Mouse (Mus musculus): ENCODE measurements around the gene Tsku. TPM values are rescaled to one million over a fixed set of nuclear protein-coding genes. Genes with fewer than 3 reads are reported as not detected.

Gene Tsku
- polyA plus RNA-seq, 1 experiment: 55.0 TPM

DNA sequence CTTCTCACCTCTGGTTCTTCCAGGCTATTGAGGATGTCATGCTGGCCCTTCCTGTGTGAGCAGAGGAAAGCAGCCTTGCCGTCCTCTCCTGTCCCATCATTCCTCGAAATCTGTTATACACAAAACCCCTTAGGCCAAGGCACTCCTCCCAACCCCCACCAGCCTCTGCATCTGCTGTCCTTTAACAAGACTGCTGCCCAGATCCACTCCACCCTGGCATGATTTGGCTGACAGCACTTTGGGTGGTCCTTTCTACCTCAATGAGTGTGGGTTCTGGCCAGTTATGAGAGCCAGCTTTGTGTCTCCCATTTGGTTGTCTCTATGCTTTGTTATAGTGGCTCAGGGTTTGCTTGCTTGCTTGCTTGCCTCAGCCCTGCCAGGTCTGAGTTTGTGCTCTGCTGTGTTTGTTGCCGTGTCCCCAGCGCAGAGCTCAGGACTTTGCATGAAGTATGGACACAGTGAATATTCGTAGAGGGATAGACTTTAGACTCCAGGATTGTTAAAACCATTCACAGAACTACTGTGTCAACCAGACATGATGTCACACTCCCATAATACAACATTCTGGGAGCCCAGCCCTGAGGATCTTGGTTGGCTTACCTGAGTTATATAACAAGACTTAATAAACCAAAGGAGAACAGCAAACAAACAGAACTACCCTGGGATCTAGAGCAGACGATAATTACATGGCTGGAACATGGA, 19.2 kb upstream of the Tsku start:
- no peaks in the 10 kb centered on the region for H3K36me3 ChIP-seq (ENCODE audit: control insufficient read depth, insufficient read depth, low read length)
- TF ChIP-seq POLR2A (IDR thresholded peaks at IDR 0.05; ENCODE audit: low read depth, low read length): no peak; the same call in 1 of the 2 replicates
- TF ChIP-seq CTCF (IDR thresholded peaks at IDR 0.05; ENCODE audit: extremely low read depth, insufficient read length, insufficient replicate concordance, low read depth, low read length): no peak
- WGBS: 49% methylated on average over 6 of the region's 6 CpGs

DNA sequence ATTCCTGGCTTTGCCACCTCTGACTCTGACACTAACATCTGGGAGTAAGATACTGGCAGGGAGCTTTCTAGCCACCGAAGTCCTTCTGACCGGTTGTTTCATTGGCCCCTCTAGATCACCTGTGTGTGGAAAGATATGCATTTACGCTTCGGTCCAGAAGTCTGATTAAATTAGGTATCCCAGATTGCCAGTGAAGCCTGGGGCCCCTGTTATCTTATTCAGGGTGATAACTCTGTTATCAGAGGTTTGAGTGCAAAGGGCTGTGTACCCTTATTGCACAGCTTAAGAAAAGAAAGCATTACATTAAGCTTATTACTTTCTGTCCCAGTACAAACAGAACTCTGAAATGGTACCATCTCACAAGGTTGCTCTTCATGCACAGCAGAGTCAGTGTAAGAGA, 18.1 kb upstream of the Tsku start:
- TF ChIP-seq POLR2A (IDR thresholded peaks at IDR 0.05; ENCODE audit: low read depth, low read length) (no peak), CTCF (IDR thresholded peaks at IDR 0.05; ENCODE audit: extremely low read depth, insufficient read length, insufficient replicate concordance, low read depth, low read length) (no peak)
- peaks cover 51% of the 10 kb centered on the region for H3K4me1 ChIP-seq (ENCODE audit: control insufficient read depth, insufficient read depth, insufficient read length, low read length)
- H3K36me3 ChIP-seq (ENCODE audit: control insufficient read depth, insufficient read depth, low read length): no peaks in the 10 kb centered on the region
- H3K4me3 ChIP-seq (ENCODE audit: low read depth, low read length): no peak overlapping the region
- WGBS: 33% methylated on average over 4 of the region's 4 CpGs
- no peaks in the 10 kb centered on the region for H3K27me3 ChIP-seq (ENCODE audit: control insufficient read depth, insufficient read depth, low read length)
- H3K27ac ChIP-seq (ENCODE audit: insufficient read depth, low read depth, low read length): peak overlapping the region; percentile 93

More for the DNA sequence above, 19.2 kb upstream of the Tsku start:
- Histone ChIP-seq H3K27me3 (ENCODE audit: control insufficient read depth, insufficient read depth, low read length) (no peaks in the 10 kb centered on the region), H3K4me1 (ENCODE audit: control insufficient read depth, insufficient read depth, insufficient read length, low read length) (peaks cover 58% of the 10 kb centered on the region), H3K4me3 (ENCODE audit: low read depth, low read length) (no peak overlapping the region), H3K27ac (ENCODE audit: insufficient read depth, low read depth, low read length) (peak overlapping the region; percentile 74)

GRCm38 (mm10) chr7:98377257-98377656, 16.1 kb upstream of the Tsku start:
- H3K27ac ChIP-seq (ENCODE audit: insufficient read depth, low read depth, low read length): peak overlapping the region; percentile 26; the same call in 1 of the 2 replicates
- H3K4me3 ChIP-seq (ENCODE audit: low read depth, low read length): no peak overlapping the region
- TF ChIP-seq POLR2A (IDR thresholded peaks at IDR 0.05; ENCODE audit: low read depth, low read length): no peak
- whole genome bisulfite sequencing: 43% methylated on average over 5 of the region's 5 CpGs
- no peaks in the 10 kb centered on the region for H3K36me3 ChIP-seq (ENCODE audit: control insufficient read depth, insufficient read depth, low read length)
- H3K4me1 ChIP-seq (ENCODE audit: control insufficient read depth, insufficient read depth, insufficient read length, low read length): peaks cover 36% of the 10 kb centered on the region
- no peaks in the 10 kb centered on the region; the same call in 1 of the 2 replicates for H3K27me3 ChIP-seq (ENCODE audit: control insufficient read depth, insufficient read depth, low read length)

- H3K36me3 ChIP-seq (ENCODE audit: control insufficient read depth, insufficient read depth, low read length): no peaks in the 10 kb centered on the region
- no peak overlapping the region for H3K27ac ChIP-seq (ENCODE audit: insufficient read depth, low read depth, low read length)
- H3K4me1 ChIP-seq (ENCODE audit: control insufficient read depth, insufficient read depth, insufficient read length, low read length): peaks cover 4% of the 10 kb centered on the region; the same call in 1 of the 2 replicates
- H3K4me3 ChIP-seq (ENCODE audit: low read depth, low read length): no peak overlapping the region
- TF ChIP-seq CTCF (IDR thresholded peaks at IDR 0.05; ENCODE audit: extremely low read depth, insufficient read length, insufficient replicate concordance, low read depth, low read length): no peak
- no peak for TF ChIP-seq POLR2A (IDR thresholded peaks at IDR 0.05; ENCODE audit: low read depth, low read length)
- no peaks in the 10 kb centered on the region; the same call in 1 of the 2 replicates for H3K27me3 ChIP-seq (ENCODE audit: control insufficient read depth, insufficient read depth, low read length)
- WGBS: 48% methylated on average over 4 of the region's 4 CpGs
These were observed 10.0 kb upstream of the Tsku start for GRCm38 (mm10) chr7:98371161-98371560.

GRCm38 (mm10) chr7:98369762-98370369, 8.7 kb upstream of the Tsku start:
- no peak overlapping the region for H3K4me3 ChIP-seq (ENCODE audit: low read depth, low read length)
- H3K36me3 ChIP-seq (ENCODE audit: control insufficient read depth, insufficient read depth, low read length): no peaks in the 10 kb centered on the region
- WGBS: 84% methylated on average over 10 of the region's 10 CpGs
- TF ChIP-seq CTCF (IDR thresholded peaks at IDR 0.05; ENCODE audit: extremely low read depth, insufficient read length, insufficient replicate concordance, low read depth, low read length): no peak
- TF ChIP-seq POLR2A (IDR thresholded peaks at IDR 0.05; ENCODE audit: low read depth, low read length): no peak
- H3K4me1 ChIP-seq (ENCODE audit: control insufficient read depth, insufficient read depth, insufficient read length, low read length): peaks cover 4% of the 10 kb centered on the region; the same call in 1 of the 2 replicates
- H3K27me3 ChIP-seq (ENCODE audit: control insufficient read depth, insufficient read depth, low read length): no peaks in the 10 kb centered on the region; the same call in 1 of the 2 replicates
- H3K27ac ChIP-seq (ENCODE audit: insufficient read depth, low read depth, low read length): no peak overlapping the region

DNA sequence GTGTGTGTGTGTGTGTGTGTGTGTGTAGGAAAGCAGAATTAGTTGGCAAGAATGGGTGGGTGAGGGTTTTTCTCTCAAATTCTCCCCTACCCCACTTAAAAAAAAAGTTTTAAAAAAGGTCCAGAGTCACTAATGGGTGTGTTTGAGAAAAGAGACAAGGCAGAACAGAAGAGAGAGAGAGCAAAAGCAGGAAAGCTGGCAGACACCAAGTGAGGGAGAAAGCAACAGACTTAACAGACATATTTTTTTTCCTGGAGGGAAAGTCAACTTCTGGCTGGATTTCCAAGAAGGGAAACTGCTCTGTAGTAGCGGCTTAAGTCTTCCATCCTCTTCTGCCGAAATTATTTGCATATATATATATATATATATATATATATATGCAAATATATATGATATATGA, 534 bp upstream of the Tsku start:
- Histone ChIP-seq H3K36me3 (ENCODE audit: control insufficient read depth, insufficient read depth, low read length) (0 out of 2 replicates have a peak, but pooled peaks cover 2% of the 10 kb centered on the region), H3K27me3 (ENCODE audit: control insufficient read depth, insufficient read depth, low read length) (no peaks in the 10 kb centered on the region), H3K27ac (ENCODE audit: insufficient read depth, low read depth, low read length) (peak overlapping the region; percentile 58), H3K4me3 (ENCODE audit: low read depth, low read length) (peak overlapping the region; percentile 89), H3K4me1 (ENCODE audit: control insufficient read depth, insufficient read depth, insufficient read length, low read length) (peaks cover 12% of the 10 kb centered on the region; the same call in 1 of the 2 replicates)
- WGBS: 37% methylated on average over 2 of the region's 2 CpGs
- TF ChIP-seq CTCF (IDR thresholded peaks at IDR 0.05; ENCODE audit: extremely low read depth, insufficient read length, insufficient replicate concordance, low read depth, low read length): no peak
- no peak for TF ChIP-seq POLR2A (IDR thresholded peaks at IDR 0.05; ENCODE audit: low read depth, low read length)

DNA sequence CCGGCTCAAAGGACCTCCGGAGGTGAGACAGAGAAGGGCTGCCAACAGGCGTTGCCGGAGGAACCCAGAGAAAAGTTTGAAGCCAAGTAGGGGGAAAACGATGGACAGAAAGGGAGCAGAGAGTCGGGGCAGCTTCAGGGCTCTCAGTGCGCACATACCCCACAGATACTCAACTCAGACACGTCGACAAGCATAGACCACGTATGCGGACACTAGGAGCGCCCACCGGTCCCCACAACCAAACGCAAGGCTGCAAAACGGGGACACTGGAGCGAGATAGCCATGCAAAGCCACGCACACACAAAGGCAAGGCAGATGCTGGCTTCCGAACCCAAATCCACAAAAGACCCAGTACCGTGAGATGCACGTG, 522 bp downstream of the Tsku start:
- peaks cover 2% of the 10 kb centered on the region; the same call in 1 of the 2 replicates for H3K36me3 ChIP-seq (ENCODE audit: control insufficient read depth, insufficient read depth, low read length)
- no peak for TF ChIP-seq POLR2A (IDR thresholded peaks at IDR 0.05; ENCODE audit: low read depth, low read length)
- TF ChIP-seq CTCF (IDR thresholded peaks at IDR 0.05; ENCODE audit: extremely low read depth, insufficient read length, insufficient replicate concordance, low read depth, low read length): no peak
- 0% methylated on average over 20 of the region's 20 CpGs for WGBS
- H3K4me3 ChIP-seq (ENCODE audit: low read depth, low read length): peak overlapping the region; percentile 89
- peaks cover 18% of the 10 kb centered on the region; the same call in 1 of the 2 replicates for H3K4me1 ChIP-seq (ENCODE audit: control insufficient read depth, insufficient read depth, insufficient read length, low read length)
- peak overlapping the region; percentile 38 for H3K27ac ChIP-seq (ENCODE audit: insufficient read depth, low read depth, low read length)
- no peaks in the 10 kb centered on the region for H3K27me3 ChIP-seq (ENCODE audit: control insufficient read depth, insufficient read depth, low read length)

Data from small intestine, adult 2 months (tissue).